ENCODE assay signal across 9 mouse cellular contexts in the genomic region with DNA sequence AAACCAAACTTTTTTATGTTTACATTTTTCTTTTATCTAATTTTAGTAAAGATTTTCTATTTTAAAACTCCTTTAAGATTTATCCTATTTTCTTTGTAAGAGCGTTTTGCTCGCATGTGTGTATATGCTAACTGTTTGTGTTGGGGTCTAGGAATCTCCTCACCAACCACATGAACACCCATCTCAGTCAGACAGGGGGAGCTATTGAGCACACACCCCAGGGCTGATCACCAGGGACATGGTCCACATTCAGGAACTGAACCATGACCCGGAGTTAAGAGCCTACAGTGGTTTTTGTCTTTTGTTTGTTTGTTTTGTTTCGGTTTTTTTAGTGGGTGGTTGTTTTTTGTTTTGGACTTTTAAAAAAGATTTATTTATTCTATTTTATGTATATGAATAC. TPM values are rescaled to one million over a fixed set of nuclear protein-coding genes. Genes with fewer than 3 reads are reported as not detected.
DNase-seq lines count a peak whose midpoint lies in the region; ATAC-seq and TF ChIP-seq lines count a peak whose summit lies in the region.
"Had no signal": no experiment of that assay in that cellular context is flagged by ENCODE, and none has a peak within 500 bp of the region (broad histone marks: within the 10 kb centered on the region; RNA-seq: fewer than 3 reads in every experiment).

No protein-coding gene starts in this region.

- peak; percentile 40; the same call in 1 of the 2 replicates for TF ChIP-seq CTCF in spleen, adult 2 months (IDR thresholded peaks at IDR 0.05; ENCODE audit: extremely low read depth, insufficient read depth, insufficient read length, insufficient replicate concordance)

- H3K4me1 ChIP-seq in spleen, adult 2 months (ENCODE audit: control insufficient read depth, insufficient read depth, insufficient read length), result peaks cover 4% of the 10 kb centered on the region; the same call in 1 of the 2 replicates
- H3K4me1 ChIP-seq in forebrain, embryonic 11.5 days (replicated peaks; ENCODE audit: control insufficient read depth, insufficient read depth, low read length), result no peaks in the 10 kb centered on the region

- H3K27me3 ChIP-seq in spleen, adult 2 months (ENCODE audit: control insufficient read depth, insufficient read depth, low read length), result no peaks in the 10 kb centered on the region
- no peaks in the 10 kb centered on the region for H3K27me3 ChIP-seq in forebrain, embryonic 11.5 days (ENCODE audit: control insufficient read depth, insufficient read depth, low read length)
- H3K27me3 ChIP-seq: hindbrain, embryonic 15.5 days had no signal

- no peak overlapping the region for H3K27ac ChIP-seq in spleen, adult 2 months (ENCODE audit: insufficient read depth, low read length)
- H3K27ac ChIP-seq in forebrain, embryonic 11.5 days (ENCODE audit: low read depth, low read length), result no peak overlapping the region
- H3K27ac ChIP-seq: hindbrain, embryonic 15.5 days had no signal

- H3K9me3 ChIP-seq in forebrain, embryonic 11.5 days (ENCODE audit: control insufficient read depth, low read length), result no peaks in the 10 kb centered on the region
- H3K9me3 ChIP-seq: hindbrain, embryonic 15.5 days had no signal

- no peak for TF ChIP-seq POLR2A in spleen, adult 2 months (IDR thresholded peaks at IDR 0.05; ENCODE audit: low read depth, low read length)

- no peak overlapping the region for H3K4me3 ChIP-seq in spleen, adult 2 months (ENCODE audit: extremely low read depth, insufficient read depth, insufficient read length)
- H3K4me3 ChIP-seq in forebrain, embryonic 11.5 days (ENCODE audit: low read depth, low read length), result no peak overlapping the region
- H3K4me3 ChIP-seq: hindbrain, embryonic 15.5 days had no signal

- 53% methylated on average over 4 of the region's 4 CpGs for whole genome bisulfite sequencing in spleen, adult 2 months
- 89% methylated on average over 4 of the region's 4 CpGs for WGBS in forebrain, embryonic 11.5 days

- no peaks in the 10 kb centered on the region for H3K36me3 ChIP-seq in spleen, adult 2 months (ENCODE audit: control insufficient read depth, insufficient read depth, low read length)
- no peaks in the 10 kb centered on the region for H3K36me3 ChIP-seq in forebrain, embryonic 11.5 days (ENCODE audit: control insufficient read depth, insufficient read depth, low read length)
- H3K36me3 ChIP-seq: hindbrain, embryonic 15.5 days had no signal

- no peak overlapping the region for H3K4me2 ChIP-seq in forebrain, embryonic 11.5 days (ENCODE audit: low read depth, low read length, severe bottlenecking)
- H3K4me2 ChIP-seq: hindbrain, embryonic 15.5 days had no signal

- DNase-seq in heart, postnatal 4 days, result peak; percentile 14
- no peak for DNase-seq in heart, adult 9 months (ENCODE audit: low spot score in 2 of 2)
- DNase-seq in spleen, adult 2 months (ENCODE audit: low read depth in 1 of 2, low spot score in 2 of 2), result peak; percentile 22 to 38
- no peak for DNase-seq in spleen, postnatal 36 days (ENCODE audit: low spot score in 2 of 2)
- peak; percentile 35 for DNase-seq in thymus, postnatal 4 days
- no peak for DNase-seq in layer of hippocampus, postnatal 36 days
- no peak for DNase-seq in forebrain, embryonic 11.5 days (ENCODE audit: low spot score)

- no peak overlapping the region for H3K9ac ChIP-seq in forebrain, embryonic 11.5 days (ENCODE audit: low read length)
- H3K9ac ChIP-seq: hindbrain, embryonic 15.5 days had no signal

- peak; percentile 51 for ATAC-seq in common myeloid progenitor, adult 5-6 weeks (replicated peaks; ENCODE audit: low read depth, poor library complexity, severe bottlenecking)
- no peak for ATAC-seq in forebrain, embryonic 11.5 days (replicated peaks; ENCODE audit: low FRiP score)

RNA-seq across cellular contexts. Expression of a gene that starts 22.3 kb away (rescaled TPM):
- total RNA-seq in heart, postnatal 4 days (2021), result 100 to 1,000 TPM; 128 to 142 TPM
- 92.7 and 95.3 TPM in 2 replicates for polyA plus RNA-seq in spleen, adult 2 months (2012; rRNA removed)
- total RNA-seq in common myeloid progenitor, adult 5-6 weeks (2017), result 68.9 and 70.8 TPM in 2 replicates
- 10 to 100 TPM; 85.9 to 99.4 TPM for total RNA-seq in layer of hippocampus, postnatal 36 days (2021)
- 153 and 175 TPM in 2 replicates for polyA plus RNA-seq in forebrain, embryonic 11.5 days (2014; fragmentation: Nextera tagmentation; extraction: Ambion mirVana)

Comparison
In these comparisons a context has a peak if more than half of its experiments do, and no peak if none do; other contexts are left out.
1. DNase-seq: peak in heart, postnatal 4 days (single experiment), spleen, adult 2 months (2 of 2) and thymus, postnatal 4 days (single experiment); none in heart, adult 9 months (0 of 2), spleen, postnatal 36 days (0 of 2), layer of hippocampus, postnatal 36 days (0 of 2) and forebrain, embryonic 11.5 days (single experiment).